Mouse (Mus musculus): ENCODE data around the gene Lrch4.

- TF ChIP-seq CTCF (conservative IDR thresholded peaks at IDR 0.05; ENCODE audit: low read length) (no peak), NANOG (IDR thresholded peaks at IDR 0.05; ENCODE audit: borderline replicate concordance, low read length) (no peak), POU5F1 (IDR thresholded peaks at IDR 0.05; ENCODE audit: borderline replicate concordance, low read length) (no peak)
Measured at GRCm38 (mm10) chr5:137672361-137672760, 43.4 kb downstream of the Lrch4 start.

Data from E14TG2a.4 (cell line).